Mouse (Mus musculus) intestine, embryonic 16.5 days (tissue): ENCODE measurements around the gene Adk. TPM values are rescaled to one million over a fixed set of nuclear protein-coding genes. Genes with fewer than 3 reads are reported as not detected.
"Not testable (repeated sequence)": the region's sequence is repeated elsewhere in the genome, so short reads cannot be mapped to it uniquely, and the experiment has no call there.

Experiments used
- ATAC-seq: fragments of 200-750 bp; cut with Nextera tagmentation; 2 replicates; pipeline ENCODE4 v1.8.0; 2017; ENCODE audit warnings: moderate TSS enrichment, moderate library complexity
- H3K27ac ChIP-seq: fragments of 300-500 bp; sonication (generic); 2 replicates; pipeline ENCODE4 v1.5.1; 2014; ENCODE audit warnings: mild to moderate bottlenecking, low read length
- H3K27me3 ChIP-seq: fragments of 300-500 bp; sonication (generic); replicated peaks from 2 replicates; pipeline ENCODE4 v1.6.1; 2014; ENCODE audit warnings: low read length, control low read depth, mixed read lengths; ENCODE audit not compliant: control insufficient read depth, insufficient read depth
- H3K36me3 ChIP-seq: fragments of 300-500 bp; sonication (generic); 2 replicates; pipeline ENCODE4 v1.6.1; 2014; ENCODE audit warnings: low read length, control low read depth; ENCODE audit not compliant: control insufficient read depth, insufficient read depth
- H3K4me1 ChIP-seq: fragments of 300-500 bp; sonication (generic); 2 replicates; pipeline ENCODE4 v1.6.1; 2014; ENCODE audit warnings: low read length, control low read depth, mixed read lengths; ENCODE audit not compliant: control insufficient read depth, insufficient read depth
- H3K4me2 ChIP-seq: fragments of 300-500 bp; sonication (generic); 2 replicates; pipeline ENCODE4 v1.6.1; 2014; ENCODE audit warnings: low read depth, low read length, control low read depth
- H3K4me3 ChIP-seq: fragments of 300-500 bp; sonication (generic); 2 replicates; pipeline ENCODE4 v1.5.1; 2014; ENCODE audit warnings: mild to moderate bottlenecking, low read length
- H3K9ac ChIP-seq: fragments of 300-500 bp; sonication (generic); 2 replicates; pipeline ENCODE4 v1.6.1; 2014; ENCODE audit warnings: low read depth, low read length
- H3K9me3 ChIP-seq: fragments of 300-500 bp; sonication (generic); 2 replicates; pipeline ENCODE4 v1.6.1; 2016; ENCODE audit warnings: low read length, control low read depth; ENCODE audit not compliant: control insufficient read depth
- WGBS: fragments of 180-500 bp; shearing (Covaris S2); extraction: QIAGEN DNeasy Blood & Tissue Kit; methylation state at CpG from one replicate; pipeline ENCODE4 v1.1.7; 2014; 5-methylcytosine and 5-hydroxymethylcytosine counted together
- polyA plus RNA-seq: library from polyadenylated mRNA; unstranded; fragments of >200 nt; fragmentation: Nextera tagmentation; extraction: Ambion mirVana; gene quantifications from 2 replicates; pipeline ENCODE4 v1.2.1, GENCODE M21; 2015

Gene Adk
- polyA plus RNA-seq, 1 experiment from 2014 or later = 244 TPM

DNA sequence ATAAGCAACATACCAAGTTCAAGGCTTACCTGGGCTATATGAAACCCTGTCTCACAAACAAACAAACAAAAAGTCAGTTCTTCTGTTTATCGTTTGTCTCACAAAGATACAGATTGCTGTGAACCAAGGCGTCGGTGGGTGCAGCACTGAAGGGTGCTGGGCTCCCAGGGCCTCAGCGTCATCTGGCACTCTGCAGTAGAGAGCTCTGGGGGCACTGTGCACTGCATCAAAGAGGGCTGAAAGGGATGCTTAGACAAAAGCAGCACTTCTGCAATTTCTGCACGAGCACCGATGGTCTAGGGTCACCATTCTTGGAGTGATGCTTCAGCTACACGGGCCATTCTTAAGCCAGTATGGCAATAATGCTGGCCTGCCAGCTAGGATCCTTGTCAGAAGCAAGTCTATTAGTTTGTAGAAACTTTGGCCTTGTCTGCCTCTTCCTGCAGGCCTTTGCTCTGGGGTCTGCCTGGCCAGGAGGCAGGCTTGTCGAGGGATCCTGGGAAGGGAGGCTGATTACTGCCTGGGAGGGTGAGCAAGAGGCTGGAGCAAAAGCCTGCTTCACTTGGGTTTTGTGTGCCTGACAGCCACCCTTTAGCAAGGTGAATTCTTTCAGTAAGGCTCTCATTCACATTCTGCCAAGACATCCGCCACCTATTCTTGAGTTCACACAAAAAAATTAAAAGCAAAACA, 436.2 kb downstream of the Adk start:
- H3K36me3 ChIP-seq, H3K9me3 ChIP-seq, H3K4me2 ChIP-seq, H3K27ac ChIP-seq, H3K9ac ChIP-seq, ATAC-seq, H3K4me3 ChIP-seq, H3K4me1 ChIP-seq, H3K27me3 ChIP-seq: not testable (repeated sequence)
- 81% methylated on average over 8 of the region's 9 CpGs for WGBS

DNA sequence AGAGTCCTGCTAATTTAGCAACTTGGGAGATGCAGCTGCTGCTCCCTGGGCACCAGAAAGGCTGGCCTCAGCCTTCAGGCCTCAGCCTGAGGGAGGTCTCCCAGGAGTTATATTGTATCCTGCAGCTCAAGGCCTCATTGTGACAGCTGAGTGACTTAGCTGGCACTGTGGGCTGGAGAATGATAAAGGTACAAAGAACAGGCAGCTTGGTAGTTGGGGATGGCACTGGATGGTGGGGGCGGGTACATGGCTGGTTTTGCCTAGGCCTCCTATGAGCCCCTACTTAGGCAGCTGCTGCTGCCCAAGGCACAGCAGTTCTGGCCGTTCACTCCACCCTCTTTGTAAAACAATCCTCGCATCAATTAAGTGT, 436.7 kb downstream of the Adk start:
- H3K4me2 ChIP-seq = no peak overlapping the region
- no peaks in the 10 kb centered on the region for H3K27me3 ChIP-seq
- ATAC-seq = no peak
- no peak overlapping the region for H3K27ac ChIP-seq
- H3K4me3 ChIP-seq = no peak overlapping the region
- no peak overlapping the region for H3K9ac ChIP-seq
- WGBS = 78% methylated on average over 3 of the region's 3 CpGs
- 0 out of 2 replicates have a peak, but pooled peaks cover 4% of the 10 kb centered on the region for H3K4me1 ChIP-seq
- no peaks in the 10 kb centered on the region for H3K9me3 ChIP-seq
- no peaks in the 10 kb centered on the region for H3K36me3 ChIP-seq

DNA sequence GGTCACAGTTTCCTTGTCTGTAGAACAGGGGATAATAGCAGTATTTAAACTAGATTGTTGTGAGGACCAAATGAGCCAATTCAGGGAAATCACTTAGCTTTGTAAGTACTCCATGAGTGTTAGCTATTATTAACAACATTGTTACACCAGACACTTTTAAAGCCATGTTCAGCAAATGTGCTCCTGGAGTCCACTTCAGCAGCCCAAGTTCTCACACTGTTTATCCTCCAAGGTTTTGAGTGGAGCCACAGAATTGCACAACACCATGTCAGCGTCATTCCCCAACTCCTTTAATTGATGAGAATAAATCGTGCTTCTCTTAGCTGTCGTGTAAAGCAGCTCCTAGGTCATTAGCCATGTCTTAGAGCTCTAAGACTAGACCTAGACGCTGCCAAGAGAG, 437.8 kb downstream of the Adk start:
- no peak overlapping the region for H3K4me3 ChIP-seq
- no peaks in the 10 kb centered on the region for H3K27me3 ChIP-seq
- no peaks in the 10 kb centered on the region for H3K4me1 ChIP-seq
- H3K27ac ChIP-seq = no peak overlapping the region
- no peak overlapping the region for H3K4me2 ChIP-seq
- ATAC-seq = no peak
- WGBS = 57% methylated on average over 4 of the region's 4 CpGs
- H3K9ac ChIP-seq = no peak overlapping the region
- H3K9me3 ChIP-seq = no peaks in the 10 kb centered on the region
- no peaks in the 10 kb centered on the region for H3K36me3 ChIP-seq

Other genes starting within 250 kb of the Adk start
- 2.7 and 2.9 TPM in 2 replicates for gene Plau, start 215.9 kb upstream of the Adk start, polyA plus RNA-seq
- 51.5 and 56.0 TPM in 2 replicates for gene Vcl, start 123.2 kb upstream of the Adk start, polyA plus RNA-seq
- 82.1 and 93.0 TPM in 2 replicates for gene Ap3m1, start 66 bp upstream of the Adk start, polyA plus RNA-seq